Mouse (Mus musculus) stomach, embryonic 15.5 days (tissue): ENCODE results near the gene Ppan. TPM values are rescaled to one million over a fixed set of nuclear protein-coding genes. Genes with fewer than 3 reads are reported as not detected.

Experiments used
- ATAC-seq: fragments of 200-750 bp; cut with Nextera tagmentation; 2 replicates; pipeline ENCODE4 v1.8.0; 2017; ENCODE audit warnings: low read depth, moderate number of reproducible peaks, moderate TSS enrichment; ENCODE audit not compliant: insufficient read depth, low FRiP score
- H3K27ac ChIP-seq: fragments of 300-500 bp; sonication (generic); 2 replicates; pipeline ENCODE4 v1.5.1; 2015; ENCODE audit warnings: mild to moderate bottlenecking, inconsistent platforms
- H3K27me3 ChIP-seq: fragments of 300-500 bp; sonication (generic); replicated peaks from 2 replicates; pipeline ENCODE4 v1.6.1; 2015; ENCODE audit warnings: inconsistent platforms
- H3K36me3 ChIP-seq: fragments of 300-500 bp; sonication (generic); 2 replicates; pipeline ENCODE4 v1.6.1; 2015; ENCODE audit warnings: inconsistent platforms
- H3K4me1 ChIP-seq: fragments of 300-500 bp; sonication (generic); 2 replicates; pipeline ENCODE4 v1.6.1; 2015; ENCODE audit warnings: inconsistent platforms
- H3K4me2 ChIP-seq: fragments of 300-500 bp; sonication (generic); 2 replicates; pipeline ENCODE4 v1.6.1; 2015; ENCODE audit warnings: mild to moderate bottlenecking, inconsistent platforms
- H3K4me3 ChIP-seq: fragments of 300-500 bp; sonication (generic); replicated peaks from 2 replicates; pipeline ENCODE4 v1.5.1; 2015; ENCODE audit warnings: inconsistent platforms
- H3K9ac ChIP-seq: fragments of 300-500 bp; sonication (generic); 2 replicates; pipeline ENCODE4 v1.6.1; 2015; ENCODE audit warnings: inconsistent platforms
- H3K9me3 ChIP-seq: fragments of 300-500 bp; sonication (generic); 2 replicates; pipeline ENCODE4 v1.6.1; 2016; ENCODE audit warnings: inconsistent platforms
- WGBS: fragments of 180-500 bp; shearing (Covaris S2); methylation state at CpG from one replicate; pipeline ENCODE4 v1.1.7; 2015; 5-methylcytosine and 5-hydroxymethylcytosine counted together
- microRNA-seq: library from miRNA; unstranded; fragments of <30 nt; microRNA quantifications from one replicate; pipeline ENCODE4, GENCODE M21; 2016
- polyA plus RNA-seq: library from polyadenylated mRNA; unstranded; fragments of >200 nt; fragmentation: Nextera tagmentation; extraction: Ambion mirVana; gene quantifications from 2 replicates; pipeline ENCODE4 v1.2.1, GENCODE M21; 2015

Gene Ppan
- polyA plus RNA-seq, 1 experiment from 2014 or later: 80.9 TPM

DNA sequence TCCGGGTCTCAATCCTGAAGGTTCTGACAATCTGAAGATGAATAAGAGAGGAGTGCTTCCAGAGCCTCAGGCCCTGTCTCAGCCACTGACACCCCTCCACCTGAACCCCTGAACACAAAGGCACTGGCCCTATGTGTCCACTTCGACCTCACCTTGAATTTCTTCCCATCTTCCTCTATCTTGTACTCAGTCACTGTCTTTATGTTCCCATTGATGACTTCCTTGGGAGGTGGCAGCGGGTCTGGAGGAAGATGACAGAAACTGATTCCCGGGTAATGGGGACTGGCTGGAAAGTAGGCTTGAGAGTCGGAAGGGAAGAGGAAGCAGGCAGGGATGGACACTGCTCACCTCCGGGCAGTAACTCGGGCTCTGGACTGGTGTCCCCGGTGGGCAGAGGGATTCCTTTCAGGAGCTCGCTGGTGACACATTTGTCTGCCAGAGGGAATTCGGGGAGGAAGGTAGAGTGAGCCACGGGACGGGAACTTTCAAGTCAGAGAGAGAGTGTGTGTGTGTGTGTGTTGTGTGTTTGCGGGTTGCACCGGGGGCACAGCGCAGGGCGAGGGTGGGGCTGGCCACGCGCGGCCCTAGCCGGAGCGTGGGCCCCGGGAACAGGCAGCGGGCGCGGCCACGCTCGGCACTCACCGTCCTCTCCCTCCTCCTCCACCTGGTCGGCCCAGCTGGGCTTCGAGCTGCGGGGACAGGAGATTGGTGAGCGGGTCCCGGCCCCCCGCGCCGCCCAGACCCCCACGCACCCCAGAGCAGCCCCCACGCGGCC lies 9.9 kb downstream of the Ppan start:
- ATAC-seq: peak; percentile 45
- Histone ChIP-seq H3K4me1 (peaks cover 15% of the 10 kb centered on the region; the same call in 1 of the 2 replicates), H3K4me2 (peak overlapping the region; percentile 75), H3K4me3 (peak overlapping the region; percentile 92), H3K27me3 (no peaks in the 10 kb centered on the region), H3K9ac (peak overlapping the region; percentile 96), H3K9me3 (no peaks in the 10 kb centered on the region), H3K36me3 (peaks cover 33% of the 10 kb centered on the region), H3K27ac (0 out of 2 replicates have a peak overlapping the region, but pooled peaks have one; percentile 65)
- 3% methylated on average over 38 of the region's 39 CpGs for WGBS

DNA sequence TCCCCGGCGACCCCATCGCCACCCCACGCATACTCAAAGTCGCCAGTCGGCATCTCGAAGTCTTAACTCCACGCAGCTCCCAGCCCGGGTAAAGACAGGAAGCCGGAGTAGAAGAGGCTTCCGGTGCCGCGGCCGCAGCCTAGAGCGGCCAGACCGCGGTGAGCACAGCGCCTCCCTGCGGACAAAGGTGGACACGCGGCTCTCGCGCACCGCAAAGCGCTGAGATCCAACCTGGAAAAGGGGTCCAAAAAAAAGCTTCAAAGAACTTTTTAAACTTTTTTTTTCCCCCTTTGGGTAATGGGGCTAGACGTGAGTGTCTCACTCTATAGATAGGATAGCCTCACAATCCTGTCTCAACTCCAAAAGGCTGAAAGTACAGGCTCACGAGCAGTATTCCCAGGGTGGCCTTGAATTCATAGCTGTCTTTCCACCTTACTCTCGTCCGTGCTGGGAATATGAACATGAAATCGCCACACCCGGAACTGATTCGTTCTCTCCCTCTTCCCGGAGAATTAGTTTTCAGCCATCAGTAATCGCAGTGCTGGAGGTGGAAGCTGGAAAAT lies 10.6 kb downstream of the Ppan start, which contains the start of gene Eif3g:
TSS of gene Eif3g (minus strand) at position 113 of the 563 bp plus-strand sequence.
- peak; percentile 85 for ATAC-seq

DNA sequence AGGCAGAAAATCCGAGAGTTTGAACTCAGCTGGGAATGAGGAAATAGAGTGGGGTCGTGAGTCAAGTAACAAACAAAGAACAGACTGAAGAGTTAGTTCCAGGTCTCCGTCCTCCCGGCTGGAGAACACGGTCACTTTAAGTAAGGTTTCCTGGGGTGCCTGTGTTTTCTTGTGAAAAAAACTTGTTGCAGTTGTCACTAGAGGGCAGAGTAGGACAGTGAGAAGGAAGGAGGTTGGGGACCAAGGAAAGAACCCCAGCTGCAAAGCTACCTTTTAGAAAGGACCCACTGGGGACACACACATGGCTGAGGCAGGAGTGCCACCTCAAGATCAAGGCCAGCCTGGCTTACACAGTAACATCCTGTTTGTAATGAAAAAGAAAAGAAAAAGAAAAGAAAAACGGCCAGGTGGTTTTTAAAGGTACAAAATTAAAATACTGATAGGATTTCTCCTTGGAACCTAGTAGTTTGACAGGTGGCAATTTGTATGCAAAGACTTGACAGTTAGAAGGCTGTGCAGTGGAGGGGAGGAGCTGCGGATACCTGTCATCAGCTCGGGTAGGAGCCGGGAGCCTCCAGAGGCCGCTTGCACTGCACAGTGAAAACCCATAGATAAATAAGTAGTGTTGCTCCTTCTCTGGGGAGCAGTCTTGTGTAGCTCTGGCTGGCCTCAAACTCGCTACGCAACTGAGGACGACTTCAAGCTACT lies 13.6 kb downstream of the Ppan start:
- peaks cover 12% of the 10 kb centered on the region for H3K36me3 ChIP-seq
- peak overlapping the region; percentile 24; the same call in 1 of the 2 replicates for H3K4me2 ChIP-seq
- H3K9ac ChIP-seq: no peak overlapping the region
- no peaks in the 10 kb centered on the region for H3K9me3 ChIP-seq
- no peak for ATAC-seq
- WGBS: 8% methylated on average over 13 of the region's 13 CpGs
- H3K27ac ChIP-seq: no peak overlapping the region
- no peaks in the 10 kb centered on the region for H3K27me3 ChIP-seq
- peaks cover 15% of the 10 kb centered on the region; the same call in 1 of the 2 replicates for H3K4me1 ChIP-seq
- H3K4me3 ChIP-seq: no peak overlapping the region

More for the DNA sequence above, 10.6 kb downstream of the Ppan start, which contains the start of gene Eif3g:
- peaks cover 27% of the 10 kb centered on the region for H3K36me3 ChIP-seq
- no peaks in the 10 kb centered on the region for H3K9me3 ChIP-seq
- H3K4me2 ChIP-seq: peak within 1 kb of the TSS; percentile 75
- peaks cover 15% of the 10 kb centered on the region; the same call in 1 of the 2 replicates for H3K4me1 ChIP-seq
- H3K9ac ChIP-seq: peak within 1 kb of the TSS; percentile 96
- WGBS: 4% methylated on average over 34 of the region's 34 CpGs
- H3K4me3 ChIP-seq: peak within 1 kb of the TSS; percentile 92
- H3K27me3 ChIP-seq: no peaks in the 10 kb centered on the region
- 0 out of 2 replicates have a peak within 1 kb of the TSS, but pooled peaks have one; percentile 65 for H3K27ac ChIP-seq

DNA sequence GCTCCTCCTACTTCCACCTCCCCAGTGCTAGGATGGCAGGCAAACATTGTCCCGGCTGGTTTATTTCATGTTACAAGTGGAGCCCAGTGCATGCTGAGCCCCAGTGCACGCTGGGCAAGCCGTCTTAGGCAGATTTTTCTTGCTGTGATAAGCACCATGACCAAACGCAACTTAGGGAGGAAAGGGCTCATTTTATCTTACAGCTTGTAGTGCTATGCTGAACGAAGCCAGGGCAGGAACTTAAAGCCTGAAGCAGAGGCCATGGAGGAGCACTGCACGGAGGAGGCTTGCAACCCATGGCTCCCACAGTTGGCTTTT lies 14.2 kb downstream of the Ppan start:
- H3K4me2 ChIP-seq: peak overlapping the region; percentile 24; the same call in 1 of the 2 replicates
- no peak for ATAC-seq

DNA sequence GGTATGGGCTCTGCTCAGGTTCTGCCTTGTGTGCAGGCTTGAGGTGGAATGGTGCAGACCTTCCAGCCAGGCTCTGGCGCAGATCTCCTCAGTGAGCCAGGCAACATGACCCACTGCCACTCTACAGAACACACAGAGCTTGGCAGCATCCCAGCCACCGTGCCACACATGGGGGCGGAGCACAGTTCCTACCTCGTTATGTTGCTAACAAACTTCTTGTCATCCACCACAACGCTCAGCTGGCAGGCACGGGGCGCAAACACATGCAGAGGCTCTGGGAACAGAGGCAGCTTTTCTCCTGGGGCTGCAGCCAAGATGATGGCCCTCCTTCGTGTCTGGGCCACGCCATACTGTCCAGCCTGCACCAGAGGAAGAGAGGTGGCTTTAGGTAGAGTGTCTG lies 22.0 kb downstream of the Ppan start:
- 91% methylated on average over 9 of the region's 9 CpGs for WGBS
- H3K36me3 ChIP-seq: peaks cover 91% of the 10 kb centered on the region

More for the DNA sequence above, 14.2 kb downstream of the Ppan start:
- Histone ChIP-seq H3K36me3 (peaks cover 16% of the 10 kb centered on the region), H3K4me3 (no peak overlapping the region), H3K9ac (no peak overlapping the region), H3K4me1 (peaks cover 13% of the 10 kb centered on the region; the same call in 1 of the 2 replicates), H3K27ac (no peak overlapping the region; the same call in 1 of the 2 replicates), H3K27me3 (no peaks in the 10 kb centered on the region), H3K9me3 (no peaks in the 10 kb centered on the region)
- WGBS: 16% methylated on average over 6 of the region's 6 CpGs

DNA sequence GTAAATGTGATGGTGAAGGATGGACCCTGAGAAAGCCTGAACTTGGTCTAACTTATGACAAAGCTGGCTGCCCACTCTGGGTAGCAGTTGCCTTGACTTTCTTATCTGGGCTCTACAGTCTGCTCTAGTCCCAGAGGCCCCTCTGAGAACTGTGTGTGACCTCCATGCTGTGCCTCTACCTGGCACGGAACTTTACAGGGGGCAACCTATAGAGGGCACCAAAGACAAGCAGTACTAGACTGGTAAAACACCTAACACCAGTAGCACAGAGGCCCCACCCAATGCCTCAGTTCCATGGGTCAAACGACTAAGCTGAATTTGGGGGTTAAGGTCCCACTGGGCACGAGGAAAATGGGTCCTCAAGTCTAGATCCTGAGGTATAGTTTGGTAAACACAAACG lies 28.2 kb downstream of the Ppan start:
- ATAC-seq: no peak
- H3K4me3 ChIP-seq: no peak overlapping the region
- WGBS: 75% methylated on average over 4 of the region's 4 CpGs

More for the DNA sequence above, 22.0 kb downstream of the Ppan start:
- no peak overlapping the region for H3K4me3 ChIP-seq
- no peak overlapping the region for H3K27ac ChIP-seq
- no peaks in the 10 kb centered on the region for H3K27me3 ChIP-seq
- no peaks in the 10 kb centered on the region for H3K9me3 ChIP-seq
- ATAC-seq: no peak
- H3K9ac ChIP-seq: no peak overlapping the region
- H3K4me2 ChIP-seq: no peak overlapping the region
- no peaks in the 10 kb centered on the region for H3K4me1 ChIP-seq

DNA sequence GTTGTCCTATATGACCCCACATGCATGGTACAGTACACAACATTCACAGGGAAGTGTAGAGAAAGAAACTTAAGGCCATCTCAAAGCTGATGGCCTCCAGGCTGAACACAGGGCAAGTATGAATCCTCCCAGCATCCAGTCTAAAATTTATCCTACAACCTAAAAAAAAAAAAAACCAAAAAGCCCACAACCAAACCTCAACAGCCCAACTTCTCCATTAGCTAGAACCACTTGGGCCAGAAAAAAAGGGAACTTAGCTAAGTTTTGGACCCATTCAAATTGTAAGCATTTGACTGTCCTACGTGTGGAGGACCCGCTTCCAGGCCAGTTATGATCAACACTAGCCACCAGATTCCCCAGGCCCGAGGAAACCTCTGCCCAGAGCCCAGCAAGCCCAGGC lies 35.3 kb downstream of the Ppan start:
- Histone ChIP-seq H3K4me3 (no peak overlapping the region), H3K4me1 (no peaks in the 10 kb centered on the region), H3K4me2 (no peak overlapping the region), H3K27ac (no peak overlapping the region), H3K27me3 (no peaks in the 10 kb centered on the region), H3K9ac (no peak overlapping the region), H3K36me3 (peaks cover 85% of the 10 kb centered on the region), H3K9me3 (no peaks in the 10 kb centered on the region)
- ATAC-seq: no peak
- WGBS: 87% methylated on average over 3 of the region's 3 CpGs

More for the DNA sequence above, 28.2 kb downstream of the Ppan start:
- H3K9me3 ChIP-seq: no peaks in the 10 kb centered on the region
- H3K4me2 ChIP-seq: no peak overlapping the region
- peaks cover 87% of the 10 kb centered on the region for H3K36me3 ChIP-seq
- no peak overlapping the region for H3K9ac ChIP-seq
- no peak overlapping the region for H3K27ac ChIP-seq
- H3K4me1 ChIP-seq: no peaks in the 10 kb centered on the region
- H3K27me3 ChIP-seq: no peaks in the 10 kb centered on the region

Small RNAs within 50 kb of the gene (microRNA-seq; reads per million reads assigned to microRNA genes)
- gene Mir7081: 0.77 reads per million

Other genes with a start within 250 kb of the Ppan start
- gene Ubl5, start 245.3 kb upstream of the Ppan start, polyA plus RNA-seq: 348 and 376 TPM in 2 replicates
- gene Fbxl12, start 243.4 kb upstream of the Ppan start, polyA plus RNA-seq: 15.3 and 18.5 TPM in 2 replicates
- 44.2 and 45.5 TPM in 2 replicates for gene Pin1, start 236.1 kb upstream of the Ppan start, polyA plus RNA-seq
- gene Olfm2, start 141.8 kb upstream of the Ppan start, polyA plus RNA-seq: 6.7 and 7.5 TPM in 2 replicates
- gene Col5a3, start 73.1 kb upstream of the Ppan start, polyA plus RNA-seq: 3.2 and 3.5 TPM in 2 replicates
- not detected in 2 replicates for gene Rdh8, start 69.7 kb upstream of the Ppan start, polyA plus RNA-seq
- 20.7 and 21.2 TPM in 2 replicates for gene A230050P20Rik, start 19.5 kb upstream of the Ppan start, polyA plus RNA-seq
- 7.5 and 8.1 TPM in 2 replicates for gene Angptl6, start 8.4 kb upstream of the Ppan start, polyA plus RNA-seq
- 283 and 327 TPM in 2 replicates for gene Eif3g, start 10.4 kb downstream of the Ppan start, polyA plus RNA-seq
- gene Dnmt1, start 71.7 kb downstream of the Ppan start, polyA plus RNA-seq: 74.7 and 76.0 TPM in 2 replicates
- gene S1pr2, start 88.6 kb downstream of the Ppan start, polyA plus RNA-seq: 39.4 and 40.1 TPM in 2 replicates
- gene Mrpl4, start 114.6 kb downstream of the Ppan start, polyA plus RNA-seq: 129 and 133 TPM in 2 replicates
- 10.9 and 11.3 TPM in 2 replicates for gene Icam1, start 127.8 kb downstream of the Ppan start, polyA plus RNA-seq
- 6.6 and 16.2 TPM in 2 replicates for gene Icam4, start 141.2 kb downstream of the Ppan start, polyA plus RNA-seq
- 0.05 and 0.21 TPM in 2 replicates for gene Icam5, start 143.9 kb downstream of the Ppan start, polyA plus RNA-seq
- gene Zglp1, start 178.9 kb downstream of the Ppan start, polyA plus RNA-seq: 0.73 TPM in 1 of 2 replicates, not detected in the other
- gene Gm49373, start 184.9 kb downstream of the Ppan start, polyA plus RNA-seq: 0.58 and 0.82 TPM in 2 replicates
- gene Fdx1l, start 185.4 kb downstream of the Ppan start, polyA plus RNA-seq: 57.6 and 58.0 TPM in 2 replicates
- gene Gm38431, start 203.8 kb downstream of the Ppan start, polyA plus RNA-seq: 1.6 and 1.7 TPM in 2 replicates
- gene Raver1, start 203.8 kb downstream of the Ppan start, polyA plus RNA-seq: 48.3 and 60.9 TPM in 2 replicates
- 13.6 and 15.8 TPM in 2 replicates for gene Tyk2, start 243.1 kb downstream of the Ppan start, polyA plus RNA-seq